Mouse (Mus musculus) G1E (cell line): ENCODE results near the gene Tmod4.
A peak's percentile ranks its signal among the peaks of the same experiment; 100 is the strongest.

Experiments
- CTCF ChIP-seq: IDR thresholded peaks from 2 replicates; pipeline ENCODE4 v1.5.1; 2012; ENCODE audit warnings: low read depth, low read length, inconsistent platforms, mixed read lengths
- GATA1 ChIP-seq: IDR thresholded peaks from 2 replicates; pipeline ENCODE4 v1.6.1; 2012; ENCODE audit warnings: borderline replicate concordance, low read length, inconsistent platforms, mixed read lengths
- GATA2 ChIP-seq: IDR thresholded peaks from 2 replicates; pipeline ENCODE4 v1.6.1; 2012; ENCODE audit warnings: low read depth, low read length, inconsistent platforms, borderline replicate concordance
- POLR2AphosphoS5 ChIP-seq: IDR thresholded peaks from 2 replicates; pipeline ENCODE4 v1.6.1; 2012; ENCODE audit warnings: low read depth, low read length, inconsistent platforms; ENCODE audit not compliant: insufficient replicate concordance
- TAL1 ChIP-seq: conservative IDR thresholded peaks from 2 replicates; pipeline ENCODE4 v1.6.1; 2012; ENCODE audit warnings: low read depth, low read length, inconsistent platforms, mixed read lengths

DNA sequence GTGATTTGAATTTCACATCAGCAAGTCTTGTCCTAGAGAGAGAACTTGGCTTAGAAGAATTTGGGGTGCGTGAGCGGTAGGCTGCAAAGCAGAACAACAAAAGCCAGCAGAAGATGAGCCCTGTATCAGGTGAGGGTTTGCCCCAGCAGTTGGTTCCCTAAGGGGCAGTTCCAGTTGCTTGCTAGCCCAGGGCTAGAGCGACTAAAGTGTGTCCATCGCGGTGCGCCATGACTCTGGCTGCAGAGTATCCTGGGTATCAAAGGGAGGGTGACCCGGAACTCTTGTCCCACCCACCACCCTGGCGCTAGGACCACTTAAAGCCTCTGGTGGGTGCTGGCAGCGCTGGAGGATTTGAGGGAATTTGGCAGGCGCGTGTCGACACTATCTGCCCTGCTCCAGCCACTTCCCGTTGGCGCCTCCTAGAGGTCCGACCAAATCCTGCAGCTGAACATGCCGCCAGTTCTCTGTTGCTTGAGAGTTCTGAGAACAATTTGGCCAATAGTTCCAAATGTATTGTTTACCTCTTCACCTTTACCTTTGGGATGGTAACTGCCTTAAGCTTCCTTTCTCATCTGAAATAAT, 49.8 kb downstream of the Tmod4 start:
- TF ChIP-seq CTCF (peak; percentile 75), TAL1 (no peak), GATA1 (no peak), POLR2AphosphoS5 (no peak), GATA2 (no peak)
